Mouse (Mus musculus) midbrain, embryonic 15.5 days (tissue): ENCODE measurements around the gene Prodh2. TPM values are rescaled to one million over a fixed set of nuclear protein-coding genes. Genes with fewer than 3 reads are reported as not detected.
A peak's percentile ranks its signal among the peaks of the same experiment; 100 is the strongest.

Source experiments
- ATAC-seq: fragments of 200-750 bp; cut with Nextera tagmentation; replicated peaks from 2 replicates; pipeline ENCODE4 v1.8.0; 2017; ENCODE audit warnings: moderate TSS enrichment
- H3K27ac ChIP-seq: fragments of 300-500 bp; sonication (generic); 2 replicates; pipeline ENCODE4 v1.5.1; 2015; ENCODE audit warnings: mild to moderate bottlenecking, inconsistent platforms
- H3K27me3 ChIP-seq: fragments of 300-500 bp; sonication (generic); replicated peaks from 2 replicates; pipeline ENCODE4 v1.6.1; 2015; ENCODE audit warnings: inconsistent platforms
- H3K36me3 ChIP-seq: fragments of 300-500 bp; sonication (generic); replicated peaks from 2 replicates; pipeline ENCODE4 v1.6.1; 2015; ENCODE audit warnings: inconsistent platforms
- H3K4me1 ChIP-seq: fragments of 300-500 bp; sonication (generic); 2 replicates; pipeline ENCODE4 v1.6.1; 2015; ENCODE audit warnings: inconsistent platforms
- H3K4me2 ChIP-seq: fragments of 300-500 bp; sonication (generic); 2 replicates; pipeline ENCODE4 v1.6.1; 2015; ENCODE audit warnings: inconsistent platforms, mild to moderate bottlenecking, moderate library complexity
- H3K4me3 ChIP-seq: fragments of 300-500 bp; sonication (generic); 2 replicates; pipeline ENCODE4 v1.5.1; 2015; ENCODE audit warnings: mild to moderate bottlenecking, inconsistent platforms
- H3K9ac ChIP-seq: fragments of 300-500 bp; sonication (generic); 2 replicates; pipeline ENCODE4 v1.6.1; 2015; ENCODE audit warnings: mild to moderate bottlenecking, inconsistent platforms
- H3K9me3 ChIP-seq: fragments of 300-500 bp; sonication (generic); 2 replicates; pipeline ENCODE4 v1.6.1; 2016; ENCODE audit warnings: inconsistent platforms
- WGBS: fragments of 180-500 bp; shearing (Covaris S2); methylation state at CpG from one replicate; pipeline ENCODE4 v1.1.7; 2015; ENCODE audit warnings: mixed read lengths; 5-methylcytosine and 5-hydroxymethylcytosine counted together
- polyA plus RNA-seq: library from polyadenylated mRNA; unstranded; fragments of >200 nt; fragmentation: Nextera tagmentation; extraction: Ambion mirVana; gene quantifications from 2 replicates; pipeline ENCODE4 v1.2.1, GENCODE M21; 2015

The Prodh2 gene
- polyA plus RNA-seq, result not detected in 2 replicates

DNA sequence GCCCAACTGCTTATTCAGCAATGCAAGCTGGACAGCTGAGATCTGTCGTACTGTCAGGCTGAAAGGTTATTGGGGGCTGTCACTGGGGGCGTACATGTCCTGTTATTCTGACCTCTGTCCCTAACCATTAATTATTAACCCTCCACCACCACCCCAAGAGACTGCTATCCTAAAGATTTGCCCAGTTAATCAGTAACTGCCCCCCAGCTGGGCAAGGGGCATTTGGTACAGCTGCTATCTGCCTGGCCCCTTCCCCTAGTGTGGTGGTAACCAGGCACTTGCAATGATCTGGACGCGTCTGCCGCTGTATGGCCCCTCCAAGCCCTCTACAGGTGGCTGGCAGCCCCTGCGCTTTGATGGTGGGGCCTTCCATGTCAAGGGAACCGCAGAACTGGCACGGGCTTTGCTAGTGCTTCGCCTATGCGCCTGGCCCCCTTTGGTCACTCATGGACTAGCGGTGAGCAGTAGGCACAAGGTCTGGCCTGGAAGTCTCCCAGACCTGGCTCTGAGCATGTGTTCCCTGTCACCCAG lies at the start of gene Prodh2:
Gene Prodh2, plus strand, starts transcription at position 222 of the 531 bp plus-strand sequence.
- Histone ChIP-seq H3K4me3 (no peak within 1 kb of the TSS), H3K9me3 (no peaks in the 10 kb centered on the region), H3K4me1 (no peaks in the 10 kb centered on the region), H3K36me3 (no peaks in the 10 kb centered on the region), H3K27ac (no peak within 1 kb of the TSS), H3K9ac (no peak within 1 kb of the TSS), H3K27me3 (peaks cover 7% of the 10 kb centered on the region), H3K4me2 (no peak within 1 kb of the TSS)
- 56% methylated on average over 11 of the region's 11 CpGs for WGBS
- no peak for ATAC-seq

DNA sequence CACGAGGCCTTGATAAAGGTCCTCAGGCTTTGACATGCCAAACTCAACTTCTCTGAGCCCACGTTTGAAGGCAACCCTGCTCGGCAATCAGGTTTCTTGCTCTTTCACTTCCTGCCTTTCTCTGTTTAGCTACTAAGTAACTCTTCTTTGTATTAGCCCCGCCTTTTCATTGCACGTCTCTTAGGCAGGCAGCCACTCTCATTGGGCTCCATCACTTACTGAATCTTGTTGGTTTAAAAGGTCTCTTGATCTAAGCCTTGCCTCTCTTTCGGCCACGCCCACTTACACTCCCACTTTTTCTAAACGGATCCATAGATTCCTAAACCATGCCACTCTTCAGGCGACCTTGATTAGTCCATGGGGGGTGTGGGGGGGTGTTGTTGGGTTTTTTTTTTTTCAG lies 49.7 kb upstream of the Prodh2 start:
- Histone ChIP-seq H3K4me2 (peak overlapping the region; percentile 72), H3K4me3 (peak overlapping the region; percentile 80), H3K36me3 (peaks cover 33% of the 10 kb centered on the region), H3K27ac (peak overlapping the region; percentile 97), H3K9ac (peak overlapping the region; percentile 90), H3K4me1 (peaks cover 36% of the 10 kb centered on the region), H3K27me3 (no peaks in the 10 kb centered on the region), H3K9me3 (no peaks in the 10 kb centered on the region)
- WGBS, result 17% methylated on average over 9 of the region's 9 CpGs
- ATAC-seq, result no peak

GRCm38 (mm10) chr7:30444154-30444970 lies 49.1 kb upstream of the Prodh2 start:
- WGBS, result under 1% methylated on average over 38 of the region's 38 CpGs

DNA sequence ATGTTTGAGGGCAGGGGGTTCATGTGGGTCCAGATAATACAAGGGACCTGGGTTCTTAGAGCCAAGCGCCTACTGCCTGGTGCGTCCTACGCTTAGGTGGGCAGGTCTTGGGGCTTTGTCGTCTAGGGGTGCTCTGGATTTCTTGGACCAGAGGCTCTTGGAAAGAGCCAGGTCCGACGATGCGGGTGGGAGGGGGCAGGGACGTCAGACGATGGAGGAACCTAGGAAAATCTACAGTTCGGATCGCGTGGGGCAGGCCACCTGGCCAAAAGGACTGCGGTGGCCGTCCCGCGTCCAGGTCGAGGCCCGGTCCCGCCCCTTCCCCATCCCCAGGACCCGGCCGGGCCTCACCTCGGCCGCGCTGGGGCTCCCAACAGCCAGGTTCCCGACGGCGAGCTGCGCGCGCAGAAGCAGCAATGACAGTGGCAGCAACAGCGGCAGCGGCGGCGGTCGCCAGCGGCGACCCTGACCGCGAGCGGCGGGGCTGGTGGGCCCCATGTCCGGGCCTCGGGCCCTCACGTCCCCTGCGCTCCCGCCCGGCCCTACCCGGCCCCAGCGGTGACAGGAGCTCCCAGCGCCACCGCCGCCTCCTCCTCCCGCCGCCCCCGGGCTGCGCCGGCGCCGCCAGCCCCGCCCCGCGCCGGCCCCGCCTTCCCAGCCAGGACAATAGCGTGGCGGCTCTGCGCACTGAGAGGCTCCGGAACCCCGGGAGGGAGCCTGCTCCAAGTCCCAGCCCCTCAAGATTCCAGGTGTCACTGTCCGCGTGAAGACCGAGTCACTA lies 48.3 kb upstream of the Prodh2 start, which contains the start of gene Aplp1:
Gene Aplp1, minus strand, starts transcription at position 565 of the 781 bp plus-strand sequence.
- ATAC-seq, result peak; percentile 87
- Histone ChIP-seq H3K27ac (peak within 1 kb of the TSS; percentile 97), H3K27me3 (no peaks in the 10 kb centered on the region), H3K4me1 (peaks cover 36% of the 10 kb centered on the region), H3K4me3 (peak within 1 kb of the TSS; percentile 80), H3K4me2 (peak within 1 kb of the TSS; percentile 72), H3K9me3 (no peaks in the 10 kb centered on the region), H3K36me3 (peaks cover 20% of the 10 kb centered on the region), H3K9ac (peak within 1 kb of the TSS; percentile 90)
- under 1% methylated on average over 58 of the region's 72 CpGs for WGBS

More at GRCm38 (mm10) chr7:30444154-30444970, 49.1 kb upstream of the Prodh2 start:
- Histone ChIP-seq H3K9me3 (no peaks in the 10 kb centered on the region), H3K27me3 (no peaks in the 10 kb centered on the region), H3K4me1 (peaks cover 36% of the 10 kb centered on the region), H3K27ac (peak overlapping the region; percentile 97), H3K36me3 (peaks cover 28% of the 10 kb centered on the region), H3K4me3 (peak overlapping the region; percentile 80), H3K4me2 (peak overlapping the region; percentile 72), H3K9ac (peak overlapping the region; percentile 90)
- ATAC-seq, result peak; percentile 63

DNA sequence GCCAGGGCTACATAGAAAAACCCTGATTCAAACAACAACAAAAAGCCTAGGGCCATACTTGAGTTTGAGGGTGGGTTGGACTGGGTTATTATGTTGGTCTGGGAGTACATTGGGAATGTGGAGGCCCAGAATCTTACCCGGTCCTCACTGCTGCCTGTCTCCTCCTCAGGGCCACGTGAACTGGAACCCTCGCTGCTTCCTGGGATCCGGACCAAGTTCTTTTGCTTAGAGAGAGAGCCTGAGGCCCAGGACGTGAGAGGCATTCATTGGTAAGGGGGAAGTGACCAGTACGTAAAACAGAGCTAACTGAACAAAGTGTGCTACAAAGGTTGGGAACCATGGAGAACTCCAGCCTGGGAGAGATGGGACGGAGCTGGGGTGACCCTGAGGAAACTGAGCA lies 43.2 kb upstream of the Prodh2 start:
- WGBS, result 81% methylated on average over 7 of the region's 7 CpGs
- H3K4me3 ChIP-seq, result no peak overlapping the region
- no peaks in the 10 kb centered on the region for H3K36me3 ChIP-seq
- no peak overlapping the region for H3K27ac ChIP-seq
- H3K9me3 ChIP-seq, result no peaks in the 10 kb centered on the region
- H3K9ac ChIP-seq, result no peak overlapping the region
- peaks cover 33% of the 10 kb centered on the region for H3K27me3 ChIP-seq
- H3K4me2 ChIP-seq, result no peak overlapping the region
- ATAC-seq, result no peak
- H3K4me1 ChIP-seq, result peaks cover 11% of the 10 kb centered on the region

- Histone ChIP-seq H3K27ac (no peak overlapping the region), H3K4me1 (peaks cover 27% of the 10 kb centered on the region), H3K4me2 (peak overlapping the region; percentile 23), H3K9me3 (no peaks in the 10 kb centered on the region), H3K9ac (no peak overlapping the region), H3K4me3 (no peak overlapping the region), H3K27me3 (peaks cover 59% of the 10 kb centered on the region), H3K36me3 (no peaks in the 10 kb centered on the region)
- ATAC-seq, result no peak
- 17% methylated on average over 25 of the region's 25 CpGs for WGBS
Observed at GRCm38 (mm10) chr7:30453327-30453726, 40.1 kb upstream of the Prodh2 start.

DNA sequence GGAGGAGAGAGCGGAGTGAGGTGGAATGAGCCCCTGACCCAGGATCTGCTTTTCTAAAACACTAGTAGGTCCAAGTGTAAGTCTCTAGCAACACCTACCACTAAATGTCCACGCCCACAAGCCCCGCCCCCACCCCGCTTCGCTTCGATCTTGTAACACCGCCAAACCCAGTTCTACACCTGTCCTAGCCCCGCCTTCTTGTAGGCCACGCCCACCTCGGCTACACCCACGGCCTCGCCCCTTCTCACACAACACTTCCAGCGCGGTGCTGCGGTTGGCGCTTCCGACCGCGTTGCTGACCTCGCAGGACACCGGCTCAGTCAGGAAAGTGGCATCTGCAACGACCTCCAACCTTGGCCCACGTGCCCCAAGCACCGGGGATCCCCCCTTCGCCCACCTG lies 39.7 kb upstream of the Prodh2 start:
- no peak overlapping the region for H3K27ac ChIP-seq
- H3K4me3 ChIP-seq, result no peak overlapping the region
- H3K27me3 ChIP-seq, result peaks cover 63% of the 10 kb centered on the region
- H3K9ac ChIP-seq, result no peak overlapping the region
- no peak for ATAC-seq
- WGBS, result 2% methylated on average over 25 of the region's 25 CpGs
- peak overlapping the region; percentile 23 for H3K4me2 ChIP-seq
- no peaks in the 10 kb centered on the region for H3K9me3 ChIP-seq
- H3K4me1 ChIP-seq, result peaks cover 31% of the 10 kb centered on the region
- no peaks in the 10 kb centered on the region for H3K36me3 ChIP-seq

- ATAC-seq, result no peak
- H3K4me2 ChIP-seq, result 0 out of 2 replicates have a peak overlapping the region, but pooled peaks have one; percentile 23
- H3K27me3 ChIP-seq, result peaks cover 65% of the 10 kb centered on the region
Observed at GRCm38 (mm10) chr7:30454259-30454658, 39.2 kb upstream of the Prodh2 start.

GRCm38 (mm10) chr7:30456487-30456886 lies 36.9 kb upstream of the Prodh2 start:
- Histone ChIP-seq H3K27ac (no peak overlapping the region), H3K4me2 (peak overlapping the region; percentile 49), H3K9ac (peak overlapping the region; percentile 18; the same call in 1 of the 2 replicates), H3K9me3 (no peaks in the 10 kb centered on the region), H3K4me1 (peaks cover 31% of the 10 kb centered on the region), H3K4me3 (peak overlapping the region; percentile 30; the same call in 1 of the 2 replicates), H3K27me3 (peaks cover 81% of the 10 kb centered on the region), H3K36me3 (no peaks in the 10 kb centered on the region)
- ATAC-seq, result no peak
- 1% methylated on average over 9 of the region's 9 CpGs for WGBS

More at GRCm38 (mm10) chr7:30454259-30454658, 39.2 kb upstream of the Prodh2 start:
- Histone ChIP-seq H3K36me3 (no peaks in the 10 kb centered on the region), H3K9ac (no peak overlapping the region), H3K4me1 (peaks cover 31% of the 10 kb centered on the region), H3K27ac (no peak overlapping the region), H3K4me3 (no peak overlapping the region), H3K9me3 (no peaks in the 10 kb centered on the region)
- 5% methylated on average over 6 of the region's 6 CpGs for WGBS

- ATAC-seq, result no peak; the same call in 1 of the 2 replicates
- H3K36me3 ChIP-seq, result no peaks in the 10 kb centered on the region
- WGBS, result under 1% methylated on average over 31 of the region's 31 CpGs
- peak overlapping the region; percentile 49 for H3K4me2 ChIP-seq
- peaks cover 31% of the 10 kb centered on the region for H3K4me1 ChIP-seq
- H3K9ac ChIP-seq, result peak overlapping the region; percentile 18; the same call in 1 of the 2 replicates
- H3K9me3 ChIP-seq, result no peaks in the 10 kb centered on the region
- no peak overlapping the region for H3K27ac ChIP-seq
- peak overlapping the region; percentile 30 for H3K4me3 ChIP-seq
- H3K27me3 ChIP-seq, result peaks cover 81% of the 10 kb centered on the region
Observed at GRCm38 (mm10) chr7:30456911-30457628, 36.4 kb upstream of the Prodh2 start.

- Histone ChIP-seq H3K36me3 (no peaks in the 10 kb centered on the region), H3K4me3 (peak within 1 kb of the TSS; percentile 30), H3K9me3 (no peaks in the 10 kb centered on the region), H3K27me3 (peaks cover 82% of the 10 kb centered on the region), H3K4me2 (peak within 1 kb of the TSS; percentile 49), H3K27ac (no peak within 1 kb of the TSS), H3K4me1 (peaks cover 31% of the 10 kb centered on the region), H3K9ac (peak within 1 kb of the TSS; percentile 18; the same call in 1 of the 2 replicates)
- ATAC-seq, result peak; percentile 85
- WGBS, result 2% methylated on average over 16 of the region's 16 CpGs
Observed at GRCm38 (mm10) chr7:30457629-30458330, 35.6 kb upstream of the Prodh2 start, which contains the start of the genes Kirrel2 and Nphs1. Kirrel2 (minus strand) TSS chr7:30457690. Nphs1 (plus strand) TSS chr7:30458315.
